Mouse (Mus musculus): Measurements from ENCODE around the gene Emc9. TPM values are rescaled to one million over a fixed set of nuclear protein-coding genes. Genes with fewer than 3 reads are reported as not detected.
A peak's percentile ranks its signal among the peaks of the same experiment; 100 is the strongest.

Emc9 gene
- 10 to 100 TPM; 43.9 to 57.2 TPM for total RNA-seq (2021)
- long read RNA-seq, experiment 1, transcript Emc9-201 (5 exons, 855 nt) = major isoform, 69 of 73 reads
- long read RNA-seq, experiment 1, partial matches to known transcripts = 0 of 73 reads
- long read RNA-seq, experiment 1, other reads (novel, unspliced or antisense) = 3 of 73 reads
- long read RNA-seq, experiment 2, transcript Emc9-201 (5 exons, 855 nt) = major isoform, 51 of 58 reads
- long read RNA-seq, experiment 2, partial matches to known transcripts = 0 of 58 reads
- long read RNA-seq, experiment 2, other reads (novel, unspliced or antisense) = 6 of 58 reads

GRCm38 (mm10) chr14:55584702-55585565, at the start of gene Emc9:
TSS of gene Emc9 (minus strand) at chr14:55585302.
- peak; percentile 91 for DNase-seq

- peak; percentile 74 for DNase-seq
Measured at GRCm38 (mm10) chr14:55629312-55629711, 44.2 kb upstream of the Emc9 start.

GRCm38 (mm10) chr14:55628077-55628827, 43.1 kb upstream of the Emc9 start:
- no peak for DNase-seq

- DNase-seq = no peak
Measured at GRCm38 (mm10) chr14:55618486-55619195, 33.5 kb upstream of the Emc9 start.

GRCm38 (mm10) chr14:55617822-55618221, 32.7 kb upstream of the Emc9 start, which contains the start of gene Rec8:
TSS of gene Rec8 (plus strand) at chr14:55618037.
- peak; percentile 44 for DNase-seq

- no peak for DNase-seq
Measured at GRCm38 (mm10) chr14:55616844-55617243, 31.7 kb upstream of the Emc9 start.

- no peak for DNase-seq
Measured at GRCm38 (mm10) chr14:55615876-55616275, 30.8 kb upstream of the Emc9 start.

- DNase-seq = no peak
Measured at GRCm38 (mm10) chr14:55614565-55615178, 29.6 kb upstream of the Emc9 start.

GRCm38 (mm10) chr14:55613346-55613745, 28.2 kb upstream of the Emc9 start:
- no peak for DNase-seq

GRCm38 (mm10) chr14:55608339-55608738, 23.2 kb upstream of the Emc9 start:
- DNase-seq = no peak

GRCm38 (mm10) chr14:55605743-55606459, 20.8 kb upstream of the Emc9 start:
- no peak for DNase-seq

- no peak for DNase-seq
Measured at GRCm38 (mm10) chr14:55604823-55605222, 19.7 kb upstream of the Emc9 start.

GRCm38 (mm10) chr14:55603633-55604576, 18.8 kb upstream of the Emc9 start:
- peak; percentile 93 for DNase-seq

- DNase-seq = no peak
Measured at GRCm38 (mm10) chr14:55603271-55603632, 18.1 kb upstream of the Emc9 start, which contains the start of gene Irf9. TSS of gene Irf9 (plus strand) at chr14:55603571.

GRCm38 (mm10) chr14:55598521-55599390, 13.7 kb upstream of the Emc9 start:
- DNase-seq = no peak

- no peak for DNase-seq
Measured at GRCm38 (mm10) chr14:55596036-55596690, 11.1 kb upstream of the Emc9 start.

GRCm38 (mm10) chr14:55592226-55592625, 7.1 kb upstream of the Emc9 start:
- DNase-seq = no peak

- peak; percentile 96 for DNase-seq
Measured at GRCm38 (mm10) chr14:55591331-55591891, 6.3 kb upstream of the Emc9 start, which contains the start of gene Rnf31. TSS of gene Rnf31 (plus strand) at chr14:55591708.
